Mouse (Mus musculus) neural tube, embryonic 11.5 days (tissue): ENCODE data around the gene Itgb6. TPM values are rescaled to one million over a fixed set of nuclear protein-coding genes. Genes with fewer than 3 reads are reported as not detected.

Experiments
- ATAC-seq: fragments of 200-750 bp; cut with Nextera tagmentation; 2 replicates; pipeline ENCODE4 v1.8.0; 2017; ENCODE audit warnings: moderate number of reproducible peaks, mild to moderate bottlenecking, moderate TSS enrichment, moderate library complexity; ENCODE audit not compliant: insufficient read depth, low FRiP score, low TSS enrichment
- DNase-seq: peaks from one replicate; pipeline ENCODE4 v3.0.0-alpha.2; 2015; ENCODE audit warnings: low spot score
- H3K27ac ChIP-seq: fragments of 300-500 bp; sonication (generic); 2 replicates; pipeline ENCODE4 v1.5.1; 2014; ENCODE audit warnings: low read depth, mild to moderate bottlenecking, low read length
- H3K27me3 ChIP-seq: fragments of 300-500 bp; sonication (generic); 2 replicates; pipeline ENCODE4 v1.6.1; 2014; ENCODE audit warnings: mild to moderate bottlenecking, low read length, mixed read lengths; ENCODE audit not compliant: control insufficient read depth, insufficient read depth
- H3K36me3 ChIP-seq: fragments of 300-500 bp; sonication (generic); 2 replicates; pipeline ENCODE4 v1.6.1; 2014; ENCODE audit warnings: mild to moderate bottlenecking, low read length, moderate library complexity, mixed read lengths; ENCODE audit not compliant: control insufficient read depth, insufficient read depth
- H3K4me1 ChIP-seq: fragments of 300-500 bp; sonication (generic); 2 replicates; pipeline ENCODE4 v1.6.1; 2014; ENCODE audit warnings: low read length, mixed read lengths; ENCODE audit not compliant: control insufficient read depth, insufficient read depth
- H3K4me2 ChIP-seq: fragments of 300-500 bp; sonication (generic); 2 replicates; pipeline ENCODE4 v1.6.1; 2014; ENCODE audit warnings: low read depth, mild to moderate bottlenecking, moderate library complexity
- H3K4me3 ChIP-seq: fragments of 300-500 bp; sonication (generic); 2 replicates; pipeline ENCODE4 v1.5.1; 2014; ENCODE audit warnings: low read depth, low read length
- H3K9ac ChIP-seq: fragments of 300-500 bp; sonication (generic); 2 replicates; pipeline ENCODE4 v1.6.1; 2014; ENCODE audit warnings: mild to moderate bottlenecking, low read length
- H3K9me3 ChIP-seq: fragments of 300-500 bp; sonication (generic); 2 replicates; pipeline ENCODE4 v1.6.1; 2016; ENCODE audit warnings: low read length; ENCODE audit not compliant: control insufficient read depth
- WGBS: fragments of 180-500 bp; shearing (Covaris S2); extraction: QIAGEN DNeasy Blood & Tissue Kit; methylation state at CpG from one replicate; pipeline ENCODE4 v1.1.7; 2014; 5-methylcytosine and 5-hydroxymethylcytosine counted together
- polyA plus RNA-seq: library from polyadenylated mRNA; unstranded; fragments of >200 nt; fragmentation: Nextera tagmentation; extraction: Ambion mirVana; gene quantifications from 2 replicates; pipeline ENCODE4 v1.2.1, GENCODE M21; 2014

Gene Itgb6
- polyA plus RNA-seq, 1 experiment from 2014 or later, result 0.73 TPM

DNA sequence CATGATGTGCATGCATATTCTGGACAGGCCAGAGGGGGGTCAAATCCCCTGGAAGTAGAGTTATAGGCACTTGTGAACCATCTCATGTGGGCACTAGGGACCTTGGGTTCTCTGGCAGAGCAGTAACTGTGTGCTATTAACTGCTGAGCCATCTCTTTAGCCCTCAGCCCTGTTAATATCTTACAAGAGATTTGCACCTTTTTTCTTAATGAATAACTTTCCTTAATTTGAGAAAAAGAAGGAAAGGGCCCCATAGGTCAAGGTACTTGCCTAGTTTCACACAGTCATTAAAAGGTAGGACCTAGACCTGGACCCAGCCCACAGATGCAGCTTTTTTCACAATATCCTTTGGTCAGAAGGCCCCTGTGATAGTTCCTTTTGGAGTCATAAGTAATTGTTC, 5.9 kb downstream of the Itgb6 start:
- Histone ChIP-seq H3K27me3 (no peaks in the 10 kb centered on the region), H3K36me3 (no peaks in the 10 kb centered on the region), H3K4me3 (no peak overlapping the region), H3K4me1 (peaks cover 6% of the 10 kb centered on the region), H3K4me2 (no peak overlapping the region), H3K9ac (no peak overlapping the region), H3K27ac (no peak overlapping the region), H3K9me3 (no peaks in the 10 kb centered on the region)
- DNase-seq, result no peak
- no peak for ATAC-seq

DNA sequence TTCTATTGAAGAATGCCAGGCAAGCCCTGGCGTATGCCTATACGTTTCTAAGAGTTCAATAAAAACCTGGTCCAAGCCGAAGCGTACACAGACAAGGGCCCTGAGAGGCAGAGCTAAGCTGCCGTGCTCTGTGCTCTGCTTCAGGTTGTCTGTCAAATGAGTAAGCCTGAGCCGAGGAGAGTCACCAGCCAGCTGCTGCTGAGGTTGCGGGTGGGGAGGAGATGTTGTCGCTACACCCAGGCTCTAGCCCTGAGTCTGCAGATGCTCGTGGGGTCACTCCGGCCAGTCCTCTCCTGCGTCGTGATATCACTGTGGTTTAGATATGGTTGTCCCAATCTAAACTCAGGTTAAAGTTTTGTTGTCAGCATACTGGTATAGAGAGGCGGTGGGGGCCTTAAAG, 6.7 kb downstream of the Itgb6 start:
- Histone ChIP-seq H3K4me2 (no peak overlapping the region), H3K27ac (no peak overlapping the region), H3K4me1 (peaks cover 6% of the 10 kb centered on the region), H3K9ac (no peak overlapping the region), H3K36me3 (no peaks in the 10 kb centered on the region), H3K4me3 (no peak overlapping the region), H3K9me3 (no peaks in the 10 kb centered on the region), H3K27me3 (no peaks in the 10 kb centered on the region)
- no peak for DNase-seq
- 84% methylated on average over 13 of the region's 13 CpGs for WGBS
- ATAC-seq, result no peak

GRCm38 (mm10) chr2:60714971-60715502, 7.4 kb downstream of the Itgb6 start:
- H3K4me2 ChIP-seq, result no peak overlapping the region
- H3K9ac ChIP-seq, result no peak overlapping the region
- no peaks in the 10 kb centered on the region for H3K36me3 ChIP-seq
- DNase-seq (no peak), ATAC-seq (no peak)
- no peaks in the 10 kb centered on the region for H3K27me3 ChIP-seq
- H3K4me3 ChIP-seq, result no peak overlapping the region
- no peaks in the 10 kb centered on the region for H3K9me3 ChIP-seq
- 64% methylated on average over 8 of the region's 8 CpGs for WGBS
- peaks cover 6% of the 10 kb centered on the region for H3K4me1 ChIP-seq
- no peak overlapping the region for H3K27ac ChIP-seq

- 49% methylated on average over 7 of the region's 7 CpGs for WGBS
- Histone ChIP-seq H3K36me3 (no peaks in the 10 kb centered on the region), H3K9ac (no peak overlapping the region), H3K27me3 (no peaks in the 10 kb centered on the region), H3K4me3 (no peak overlapping the region), H3K27ac (no peak overlapping the region), H3K4me2 (no peak overlapping the region), H3K4me1 (peaks cover 6% of the 10 kb centered on the region), H3K9me3 (no peaks in the 10 kb centered on the region)
- ATAC-seq (no peak), DNase-seq (no peak)
Observed at GRCm38 (mm10) chr2:60714475-60714874, 8.0 kb downstream of the Itgb6 start.

- Histone ChIP-seq H3K4me1 (peaks cover 6% of the 10 kb centered on the region), H3K4me3 (no peak overlapping the region), H3K27me3 (no peaks in the 10 kb centered on the region), H3K27ac (0 out of 2 replicates have a peak overlapping the region, but pooled peaks have one; percentile 47), H3K9me3 (no peaks in the 10 kb centered on the region), H3K4me2 (no peak overlapping the region), H3K9ac (no peak overlapping the region), H3K36me3 (no peaks in the 10 kb centered on the region)
- ATAC-seq (peak; percentile 64; the same call in 1 of the 2 replicates), DNase-seq (peak; percentile 31)
- 37% methylated on average over 8 of the region's 8 CpGs for WGBS
Observed at GRCm38 (mm10) chr2:60713857-60714256, 8.6 kb downstream of the Itgb6 start.

- Histone ChIP-seq H3K4me3 (no peak overlapping the region), H3K4me2 (no peak overlapping the region), H3K9me3 (no peaks in the 10 kb centered on the region), H3K9ac (no peak overlapping the region), H3K4me1 (peaks cover 6% of the 10 kb centered on the region), H3K36me3 (no peaks in the 10 kb centered on the region), H3K27ac (no peak overlapping the region), H3K27me3 (no peaks in the 10 kb centered on the region)
- WGBS, result 85% methylated on average over 5 of the region's 5 CpGs
- DNase-seq (no peak), ATAC-seq (no peak)
Observed at GRCm38 (mm10) chr2:60712891-60713290, 9.6 kb downstream of the Itgb6 start.

GRCm38 (mm10) chr2:60712483-60712882, 10.0 kb downstream of the Itgb6 start:
- H3K36me3 ChIP-seq, result no peaks in the 10 kb centered on the region
- no peak for DNase-seq
- no peaks in the 10 kb centered on the region for H3K27me3 ChIP-seq
- H3K4me1 ChIP-seq, result peaks cover 6% of the 10 kb centered on the region
- H3K4me3 ChIP-seq, result no peak overlapping the region
- WGBS, result 76% methylated on average over 6 of the region's 6 CpGs
- no peak overlapping the region for H3K9ac ChIP-seq
- no peak for ATAC-seq
- H3K27ac ChIP-seq, result no peak overlapping the region
- H3K9me3 ChIP-seq, result no peaks in the 10 kb centered on the region
- H3K4me2 ChIP-seq, result no peak overlapping the region

DNA sequence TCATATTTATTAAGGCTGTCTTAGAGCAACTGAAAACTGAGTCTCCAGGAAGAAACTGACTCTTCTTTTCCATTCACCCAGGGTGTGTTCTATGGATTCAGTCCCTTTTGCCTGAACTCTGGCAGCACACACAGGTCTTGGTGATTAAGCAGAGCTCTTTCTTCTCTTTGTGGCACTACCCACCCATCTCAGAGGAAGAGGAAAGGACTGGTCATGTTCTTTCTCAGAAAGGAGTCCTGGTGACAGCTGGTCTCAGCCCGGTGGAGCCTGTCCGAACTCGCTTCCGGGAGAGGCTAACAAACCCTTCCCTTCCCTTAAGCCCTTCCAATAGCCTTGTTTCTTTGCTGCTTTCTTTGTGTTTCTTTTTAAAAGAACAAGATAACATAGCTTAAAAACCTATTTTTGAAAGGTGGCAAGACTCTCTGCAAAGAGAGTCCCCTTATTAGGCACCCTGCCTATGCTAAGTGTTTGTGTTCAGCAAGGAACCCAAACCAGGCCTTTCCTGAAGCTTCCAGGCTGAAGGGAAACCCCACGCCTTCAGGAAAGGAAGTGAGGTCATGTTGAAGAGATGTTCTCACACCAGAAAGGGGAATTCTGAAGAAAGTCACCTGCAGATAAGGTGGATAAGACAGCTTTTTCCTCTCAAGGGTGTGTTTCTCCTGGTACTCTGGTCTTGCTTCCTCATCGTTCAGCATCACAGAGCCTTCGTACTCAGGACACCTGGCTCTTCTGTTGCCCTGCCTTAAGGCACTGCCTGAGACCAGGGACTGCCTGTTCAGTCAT, 11.2 kb downstream of the Itgb6 start:
- Histone ChIP-seq H3K4me2 (no peak overlapping the region), H3K27ac (no peak overlapping the region), H3K9ac (no peak overlapping the region), H3K4me1 (peaks cover 6% of the 10 kb centered on the region), H3K4me3 (no peak overlapping the region), H3K27me3 (no peaks in the 10 kb centered on the region), H3K9me3 (no peaks in the 10 kb centered on the region), H3K36me3 (no peaks in the 10 kb centered on the region)
- ATAC-seq, result no peak
- DNase-seq, result no peak
- WGBS, result 92% methylated on average over 7 of the region's 7 CpGs

DNA sequence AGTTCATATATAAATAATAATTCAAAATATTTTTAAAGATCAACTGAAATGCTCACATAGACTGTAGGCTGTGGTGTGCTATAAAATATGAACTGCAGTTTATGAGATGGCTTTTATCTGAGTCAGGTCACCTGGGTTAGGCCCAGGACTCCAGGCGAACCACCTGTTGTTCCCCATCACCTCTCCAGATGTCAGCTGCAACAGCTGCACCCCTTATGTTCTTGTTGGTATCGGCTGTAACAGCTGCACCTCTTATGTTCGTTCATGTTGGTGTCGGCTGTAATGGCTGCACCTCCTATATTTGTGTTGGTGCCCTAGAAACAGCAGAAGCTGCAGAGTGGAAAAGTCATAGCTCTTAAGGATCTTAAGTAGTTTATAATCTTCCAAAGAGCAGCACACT, 12.1 kb downstream of the Itgb6 start:
- Histone ChIP-seq H3K36me3 (no peaks in the 10 kb centered on the region), H3K27me3 (no peaks in the 10 kb centered on the region), H3K9me3 (no peaks in the 10 kb centered on the region), H3K27ac (no peak overlapping the region), H3K4me2 (no peak overlapping the region), H3K9ac (no peak overlapping the region), H3K4me3 (no peak overlapping the region), H3K4me1 (peaks cover 6% of the 10 kb centered on the region)
- no peak for DNase-seq
- ATAC-seq, result no peak
- WGBS, result 79% methylated on average over 4 of the region's 4 CpGs
